Mouse (Mus musculus) right cerebral cortex, adult 18-20 months (tissue): ENCODE results near the gene Slc12a5.

Experiments
- DNase-seq: peaks from one replicate; pipeline ENCODE4 v3.0.0; 2022; ENCODE audit warnings: mixed read lengths

Slc12a5 gene

GRCm38 (mm10) chr2:165034131-165035057 lies 73.8 kb downstream of the Slc12a5 start, which contains the start of gene Ncoa5:
TSS of gene Ncoa5 (minus strand) at chr2:165034867.
- peak; percentile 98 for DNase-seq

- DNase-seq = no peak
These were observed 74.4 kb downstream of the Slc12a5 start for GRCm38 (mm10) chr2:165035058-165035431.

GRCm38 (mm10) chr2:165037415-165037814 lies 76.8 kb downstream of the Slc12a5 start:
- DNase-seq = no peak

- DNase-seq = no peak
These were observed 81.5 kb downstream of the Slc12a5 start for GRCm38 (mm10) chr2:165042126-165042525.

GRCm38 (mm10) chr2:165043090-165043636 lies 82.6 kb downstream of the Slc12a5 start:
- DNase-seq = no peak

- no peak for DNase-seq
These were observed 83.1 kb downstream of the Slc12a5 start for GRCm38 (mm10) chr2:165043729-165044128.

- no peak for DNase-seq
These were observed 88.4 kb downstream of the Slc12a5 start for GRCm38 (mm10) chr2:165049044-165049443.
